Mouse (Mus musculus) layer of hippocampus, postnatal 14 days (tissue): ENCODE results near the gene Olfr435. TPM values are rescaled to one million over a fixed set of nuclear protein-coding genes. Genes with fewer than 3 reads are reported as not detected.
"Not testable (repeated sequence)": the region's sequence is repeated elsewhere in the genome, so short reads cannot be mapped to it uniquely, and the experiment has no call there.

Experiments
- DNase-seq, 2 experiments: peaks; one replicate each; pipeline ENCODE4 v3.0.0; 2021 to 2022; ENCODE audit warnings: low spot score in 2 of 2, mixed read lengths in 1 of 2
- long read RNA-seq, 2 experiments: library from polyadenylated mRNA; stranded (forward); transcript quantifications; one replicate each; pipeline ENCODE4 v2.0.0; 2021
- total RNA-seq, 2 experiments: library from RNA; stranded (reverse); gene quantifications; 2 replicates each; pipeline ENCODE4 v1.2.3; 2021

The Olfr435 gene
- not detected for total RNA-seq
- long read RNA-seq, experiment 1: 0 reads
- long read RNA-seq, experiment 2: 0 reads

- DNase-seq: no peak
Observed at GRCm38 (mm10) chr6:43196781-43197180, at the start of gene Olfr435. Gene Olfr435 (plus strand): TSS chr6:43197146.

- peak in 1 of 2 experiments; percentile 68 for DNase-seq
Observed at GRCm38 (mm10) chr6:43159502-43159901, 37.4 kb upstream of the Olfr435 start.

- no peak for DNase-seq
Observed at GRCm38 (mm10) chr6:43162982-43163381, 34.0 kb upstream of the Olfr435 start, which contains the start of gene Olfr437. Gene Olfr437 (plus strand): TSS chr6:43163282.

GRCm38 (mm10) chr6:43167246-43167645 is 29.7 kb upstream of the Olfr435 start:
- peak in 1 of 2 experiments; percentile 44 for DNase-seq

GRCm38 (mm10) chr6:43171840-43172239 is 25.1 kb upstream of the Olfr435 start, which contains the start of gene Olfr13:
Gene Olfr13 (plus strand): TSS chr6:43172140.
- no peak for DNase-seq

- no peak for DNase-seq
Observed at GRCm38 (mm10) chr6:43178129-43178528, 18.8 kb upstream of the Olfr435 start.

- peak; percentile 28 to 50 for DNase-seq
Observed at GRCm38 (mm10) chr6:43178584-43179501, 18.1 kb upstream of the Olfr435 start.

GRCm38 (mm10) chr6:43190986-43191385 is 6.0 kb upstream of the Olfr435 start:
- no peak for DNase-seq

GRCm38 (mm10) chr6:43198094-43198493 is 1.1 kb downstream of the Olfr435 start:
- no peak for DNase-seq

GRCm38 (mm10) chr6:43202786-43203185 is 5.8 kb downstream of the Olfr435 start:
- DNase-seq: no peak

GRCm38 (mm10) chr6:43205355-43205754 is 8.4 kb downstream of the Olfr435 start:
- DNase-seq: no peak

- not testable (repeated sequence) for DNase-seq
Observed at GRCm38 (mm10) chr6:43212873-43213272, 15.9 kb downstream of the Olfr435 start, which contains the start of gene Olfr434. Gene Olfr434 (plus strand): TSS chr6:43213021.

- not testable (repeated sequence) for DNase-seq
Observed at GRCm38 (mm10) chr6:43231255-43231654, 34.3 kb downstream of the Olfr435 start, which contains the start of gene Olfr47. Gene Olfr47 (plus strand): TSS chr6:43231529.

GRCm38 (mm10) chr6:43242061-43242460 is 45.1 kb downstream of the Olfr435 start:
- no peak for DNase-seq

GRCm38 (mm10) chr6:43247396-43247795 is 50.5 kb downstream of the Olfr435 start:
- DNase-seq: no peak

GRCm38 (mm10) chr6:43252994-43253393 is 56.0 kb downstream of the Olfr435 start:
- no peak for DNase-seq

Other genes starting within 250 kb of the Olfr435 start
- not detected for gene Olfr444, start 248.1 kb upstream of the Olfr435 start, total RNA-seq
- gene Olfr441, start 90.8 kb upstream of the Olfr435 start, total RNA-seq: not detected
- not detected for gene Olfr237-ps1, start 50.6 kb upstream of the Olfr435 start, total RNA-seq
- gene Olfr437, start 33.9 kb upstream of the Olfr435 start, total RNA-seq: not detected
- not detected for gene Olfr13, start 25.0 kb upstream of the Olfr435 start, total RNA-seq
- gene Olfr434, start 15.9 kb downstream of the Olfr435 start, total RNA-seq: not detected
- gene Olfr47, start 34.4 kb downstream of the Olfr435 start, total RNA-seq: not detected
- gene Arhgef5, start 68.4 kb downstream of the Olfr435 start, total RNA-seq: 1 to 10 TPM; 2.5 to 4.9 TPM
- not detected for gene Nobox, start 112.4 kb downstream of the Olfr435 start, total RNA-seq